Mouse (Mus musculus) adrenal gland, postnatal 36 days (tissue): ENCODE measurements at regions not wholly inside any gene's neighbourhood (a gene's known extent, or its start where the extent isn't known, plus 50 kb on each side); places are given as distances from the start of the nearest gene placed in this dataset.
A peak's percentile ranks its signal among the peaks of the same experiment; 100 is the strongest.

Experiments used
- DNase-seq, 2 experiments: peaks; one replicate each; pipeline ENCODE4 v3.0.0; 2021; ENCODE audit warnings: mixed read lengths in 1 of 2

GRCm38 (mm10) chr9:16994169-16994568, 493.1 kb upstream of the Fat3 start:
- DNase-seq, result no peak

- DNase-seq, result no peak
These were observed 487.0 kb upstream of the Fat3 start for GRCm38 (mm10) chr9:16988114-16988513.

GRCm38 (mm10) chr9:16977321-16977720, 476.2 kb upstream of the Fat3 start:
- DNase-seq, result peak; percentile 18 to 66

GRCm38 (mm10) chr9:16970373-16970772, 469.3 kb upstream of the Fat3 start:
- no peak for DNase-seq

GRCm38 (mm10) chr9:16933602-16934001, 432.5 kb upstream of the Fat3 start:
- DNase-seq, result peak in 1 of 2 experiments; percentile 4

- DNase-seq, result no peak
These were observed 430.5 kb upstream of the Fat3 start for GRCm38 (mm10) chr9:16931586-16931985.

- DNase-seq, result no peak
These were observed 425.4 kb upstream of the Fat3 start for GRCm38 (mm10) chr9:16926315-16926984.

GRCm38 (mm10) chr9:16925279-16925678, 424.2 kb upstream of the Fat3 start:
- no peak for DNase-seq

GRCm38 (mm10) chr9:16906155-16906554, 405.1 kb upstream of the Fat3 start:
- no peak for DNase-seq

- DNase-seq, result no peak
These were observed 398.0 kb upstream of the Fat3 start for GRCm38 (mm10) chr9:16899060-16899459.

- DNase-seq, result no peak
These were observed 351.5 kb upstream of the Fat3 start for GRCm38 (mm10) chr9:16852458-16853026.

- no peak for DNase-seq
These were observed 307.4 kb upstream of the Fat3 start for GRCm38 (mm10) chr9:16808494-16808893.

- no peak for DNase-seq
These were observed 271.8 kb upstream of the Fat3 start for GRCm38 (mm10) chr9:16772867-16773266.

- DNase-seq, result no peak
These were observed 226.6 kb upstream of the Fat3 start for GRCm38 (mm10) chr9:16727653-16728052.

GRCm38 (mm10) chr9:16702431-16702830, 201.3 kb upstream of the Fat3 start:
- no peak for DNase-seq

GRCm38 (mm10) chr9:16661527-16661926, 160.4 kb upstream of the Fat3 start:
- DNase-seq, result no peak

- DNase-seq, result no peak
These were observed 159.9 kb upstream of the Fat3 start for GRCm38 (mm10) chr9:16660940-16661339.
